Mouse (Mus musculus): ENCODE measurements around the gene Cfap52. TPM values are rescaled to one million over a fixed set of nuclear protein-coding genes. Genes with fewer than 3 reads are reported as not detected.

Gene Cfap52
- total and polyA plus RNA-seq, 3 experiments = not detected

- TF ChIP-seq GATA1 (IDR thresholded peaks at IDR 0.05; ENCODE audit: borderline replicate concordance, low read length) (no peak), GATA2 (IDR thresholded peaks at IDR 0.05; ENCODE audit: borderline replicate concordance, low read depth, low read length) (no peak), POLR2AphosphoS5 (IDR thresholded peaks at IDR 0.05; ENCODE audit: insufficient replicate concordance, low read depth, low read length) (no peak), CTCF (IDR thresholded peaks at IDR 0.05; ENCODE audit: low read depth, low read length) (no peak), TAL1 (conservative IDR thresholded peaks at IDR 0.05; ENCODE audit: low read depth, low read length) (no peak)
- no peak for DNase-seq (ENCODE audit: low spot score)
- Histone ChIP-seq H3K4me3 (ENCODE audit: low read depth, low read length) (no peak overlapping the region), H3K36me3 (replicated peaks) (no peaks in the 10 kb centered on the region), H3K9me3 (replicated peaks) (no peaks in the 10 kb centered on the region), H3K27me3 (ENCODE audit: insufficient read depth, low read length) (no peaks in the 10 kb centered on the region), H3K4me1 (ENCODE audit: insufficient read depth, low read depth, low read length) (no peaks in the 10 kb centered on the region)
- no peak for ATAC-seq (ENCODE audit: extremely low read depth, insufficient number of reproducible peaks, low FRiP score, poor library complexity, severe bottlenecking)
Measured at GRCm38 (mm10) chr11:67953604-67954003, 11.8 kb downstream of the Cfap52 start.

- H3K4me3 ChIP-seq (ENCODE audit: low read depth, low read length) = no peak overlapping the region
- H3K4me1 ChIP-seq (ENCODE audit: insufficient read depth, low read depth, low read length) = no peaks in the 10 kb centered on the region
- H3K27me3 ChIP-seq (ENCODE audit: insufficient read depth, low read length) = no peaks in the 10 kb centered on the region
- no peak for DNase-seq (ENCODE audit: low spot score)
- ATAC-seq (ENCODE audit: extremely low read depth, insufficient number of reproducible peaks, low FRiP score, poor library complexity, severe bottlenecking) = no peak
- TF ChIP-seq GATA2 (IDR thresholded peaks at IDR 0.05; ENCODE audit: borderline replicate concordance, low read depth, low read length) (no peak), CTCF (IDR thresholded peaks at IDR 0.05; ENCODE audit: low read depth, low read length) (no peak), TAL1 (conservative IDR thresholded peaks at IDR 0.05; ENCODE audit: low read depth, low read length) (no peak), GATA1 (IDR thresholded peaks at IDR 0.05; ENCODE audit: borderline replicate concordance, low read length) (no peak), POLR2AphosphoS5 (IDR thresholded peaks at IDR 0.05; ENCODE audit: insufficient replicate concordance, low read depth, low read length) (no peak)
- no peaks in the 10 kb centered on the region for H3K9me3 ChIP-seq (replicated peaks)
- H3K36me3 ChIP-seq (replicated peaks) = no peaks in the 10 kb centered on the region
Measured at GRCm38 (mm10) chr11:67949475-67949874, 16.0 kb downstream of the Cfap52 start.

GRCm38 (mm10) chr11:67948229-67948628, 17.2 kb downstream of the Cfap52 start:
- Histone ChIP-seq H3K36me3 (replicated peaks) (no peaks in the 10 kb centered on the region), H3K27me3 (ENCODE audit: insufficient read depth, low read length) (no peaks in the 10 kb centered on the region), H3K4me1 (ENCODE audit: insufficient read depth, low read depth, low read length) (no peaks in the 10 kb centered on the region), H3K9me3 (replicated peaks) (no peaks in the 10 kb centered on the region), H3K4me3 (ENCODE audit: low read depth, low read length) (no peak overlapping the region)
- TF ChIP-seq POLR2AphosphoS5 (IDR thresholded peaks at IDR 0.05; ENCODE audit: insufficient replicate concordance, low read depth, low read length) = no peak
- TF ChIP-seq GATA1 (IDR thresholded peaks at IDR 0.05; ENCODE audit: borderline replicate concordance, low read length) = no peak
- no peak for TF ChIP-seq GATA2 (IDR thresholded peaks at IDR 0.05; ENCODE audit: borderline replicate concordance, low read depth, low read length)
- TF ChIP-seq CTCF (IDR thresholded peaks at IDR 0.05; ENCODE audit: low read depth, low read length) = no peak
- ATAC-seq (ENCODE audit: extremely low read depth, insufficient number of reproducible peaks, low FRiP score, poor library complexity, severe bottlenecking) (no peak), DNase-seq (ENCODE audit: low spot score) (no peak)

GRCm38 (mm10) chr11:67932156-67932555, 33.3 kb downstream of the Cfap52 start:
- ATAC-seq (ENCODE audit: extremely low read depth, insufficient number of reproducible peaks, low FRiP score, poor library complexity, severe bottlenecking) (no peak), DNase-seq (ENCODE audit: low spot score) (no peak)
- Histone ChIP-seq H3K27me3 (ENCODE audit: insufficient read depth, low read length) (no peaks in the 10 kb centered on the region), H3K4me3 (ENCODE audit: low read depth, low read length) (no peak overlapping the region), H3K4me1 (ENCODE audit: insufficient read depth, low read depth, low read length) (no peaks in the 10 kb centered on the region), H3K9me3 (replicated peaks) (no peaks in the 10 kb centered on the region; the same call in 1 of the 2 replicates), H3K36me3 (replicated peaks) (no peaks in the 10 kb centered on the region)
- TF ChIP-seq POLR2AphosphoS5 (IDR thresholded peaks at IDR 0.05; ENCODE audit: insufficient replicate concordance, low read depth, low read length) (no peak), TAL1 (conservative IDR thresholded peaks at IDR 0.05; ENCODE audit: low read depth, low read length) (no peak), CTCF (IDR thresholded peaks at IDR 0.05; ENCODE audit: low read depth, low read length) (no peak), GATA2 (IDR thresholded peaks at IDR 0.05; ENCODE audit: borderline replicate concordance, low read depth, low read length) (no peak), GATA1 (IDR thresholded peaks at IDR 0.05; ENCODE audit: borderline replicate concordance, low read length) (no peak)

GRCm38 (mm10) chr11:67926348-67927055, 38.9 kb downstream of the Cfap52 start:
- Histone ChIP-seq H3K4me1 (ENCODE audit: insufficient read depth, low read depth, low read length) (no peaks in the 10 kb centered on the region), H3K27me3 (ENCODE audit: insufficient read depth, low read length) (no peaks in the 10 kb centered on the region), H3K4me3 (ENCODE audit: low read depth, low read length) (no peak overlapping the region), H3K9me3 (replicated peaks) (peaks cover 19% of the 10 kb centered on the region), H3K36me3 (replicated peaks) (no peaks in the 10 kb centered on the region)
- DNase-seq (ENCODE audit: low spot score) = no peak
- no peak for ATAC-seq (ENCODE audit: extremely low read depth, insufficient number of reproducible peaks, low FRiP score, poor library complexity, severe bottlenecking)
- no peak for TF ChIP-seq POLR2AphosphoS5 (IDR thresholded peaks at IDR 0.05; ENCODE audit: insufficient replicate concordance, low read depth, low read length)
- no peak for TF ChIP-seq GATA2 (IDR thresholded peaks at IDR 0.05; ENCODE audit: borderline replicate concordance, low read depth, low read length)
- no peak for TF ChIP-seq CTCF (IDR thresholded peaks at IDR 0.05; ENCODE audit: low read depth, low read length)
- TF ChIP-seq TAL1 (conservative IDR thresholded peaks at IDR 0.05; ENCODE audit: low read depth, low read length) = no peak
- no peak for TF ChIP-seq GATA1 (IDR thresholded peaks at IDR 0.05; ENCODE audit: borderline replicate concordance, low read length)

GRCm38 (mm10) chr11:67925000-67925399, 40.5 kb downstream of the Cfap52 start:
- Histone ChIP-seq H3K27me3 (ENCODE audit: insufficient read depth, low read length) (no peaks in the 10 kb centered on the region), H3K36me3 (replicated peaks) (no peaks in the 10 kb centered on the region), H3K9me3 (replicated peaks) (peaks cover 26% of the 10 kb centered on the region), H3K4me1 (ENCODE audit: insufficient read depth, low read depth, low read length) (no peaks in the 10 kb centered on the region), H3K4me3 (ENCODE audit: low read depth, low read length) (no peak overlapping the region)
- DNase-seq (ENCODE audit: low spot score) = no peak
- TF ChIP-seq GATA2 (IDR thresholded peaks at IDR 0.05; ENCODE audit: borderline replicate concordance, low read depth, low read length) (no peak), GATA1 (IDR thresholded peaks at IDR 0.05; ENCODE audit: borderline replicate concordance, low read length) (no peak), POLR2AphosphoS5 (IDR thresholded peaks at IDR 0.05; ENCODE audit: insufficient replicate concordance, low read depth, low read length) (no peak), CTCF (IDR thresholded peaks at IDR 0.05; ENCODE audit: low read depth, low read length) (no peak), TAL1 (conservative IDR thresholded peaks at IDR 0.05; ENCODE audit: low read depth, low read length) (no peak)
- no peak for ATAC-seq (ENCODE audit: extremely low read depth, insufficient number of reproducible peaks, low FRiP score, poor library complexity, severe bottlenecking)
